Mouse (Mus musculus) skeletal muscle tissue, adult 2 months (tissue): ENCODE results near the gene Cngb1.
"Not testable (repeated sequence)": the region's sequence is repeated elsewhere in the genome, so short reads cannot be mapped to it uniquely, and the experiment has no call there.

Experiments
- DNase-seq: peaks from one replicate; pipeline ENCODE4 v3.0.0-alpha.2; 2012; ENCODE audit warnings: low read depth, low spot score

The Cngb1 gene

DNA sequence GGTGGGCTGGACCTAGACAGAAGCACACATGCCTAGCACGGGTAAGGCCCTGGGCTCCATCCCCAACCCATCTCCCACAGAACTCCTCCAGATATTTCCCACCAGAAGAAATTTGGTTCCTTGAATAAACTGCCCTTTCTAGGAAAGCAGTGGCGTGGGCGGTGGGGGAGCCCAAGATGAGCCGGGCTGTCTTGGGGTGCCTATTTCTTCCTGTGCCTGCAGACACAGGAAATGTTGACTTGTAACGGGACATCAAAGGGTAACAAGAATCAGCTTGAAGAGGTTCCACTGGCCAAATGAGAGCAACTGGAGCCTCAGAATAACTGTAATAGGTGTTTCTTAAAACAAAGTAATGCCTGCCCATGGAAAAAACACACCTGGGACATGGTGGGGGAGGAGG is 59.1 kb downstream of the Cngb1 start:
- DNase-seq, result no peak

DNA sequence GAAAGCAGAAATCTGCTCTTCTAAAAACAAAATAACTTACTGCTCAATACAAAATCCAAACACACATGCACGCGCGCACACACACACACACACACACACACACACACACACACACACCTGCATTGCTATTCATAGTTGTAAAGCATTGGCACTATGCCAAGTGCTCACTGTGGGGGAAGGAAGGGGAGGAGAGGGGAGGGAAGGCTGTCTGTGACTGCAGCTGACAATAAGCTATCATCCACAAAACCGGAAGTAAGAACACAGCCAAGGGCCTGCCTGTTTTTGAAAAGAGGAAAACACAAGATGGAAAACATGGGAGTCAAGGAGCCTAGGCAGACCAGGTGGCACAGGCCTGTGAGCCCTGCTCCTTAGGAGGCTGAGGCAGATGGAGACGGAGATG is 61.2 kb downstream of the Cngb1 start:
- DNase-seq, result peak; percentile 67

DNA sequence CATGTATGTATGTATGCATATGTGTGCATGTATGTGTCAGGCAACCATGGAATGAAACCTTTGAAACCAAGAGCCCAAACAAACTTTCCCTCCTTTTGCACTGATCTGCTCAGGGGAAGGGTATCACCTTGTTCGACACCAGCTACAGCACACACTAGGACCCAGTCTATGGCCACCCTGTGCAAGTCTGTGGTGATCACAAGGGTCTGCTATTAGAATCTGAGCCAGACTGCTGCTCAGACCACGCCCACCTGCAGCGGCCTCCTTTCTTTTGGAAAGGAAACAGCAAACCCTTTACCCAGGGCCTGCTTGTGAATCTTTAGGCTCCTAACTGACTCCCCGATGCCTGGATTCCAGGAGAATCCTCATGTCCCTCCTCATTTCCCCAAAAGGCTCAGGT is 62.5 kb downstream of the Cngb1 start:
- DNase-seq, result no peak

DNA sequence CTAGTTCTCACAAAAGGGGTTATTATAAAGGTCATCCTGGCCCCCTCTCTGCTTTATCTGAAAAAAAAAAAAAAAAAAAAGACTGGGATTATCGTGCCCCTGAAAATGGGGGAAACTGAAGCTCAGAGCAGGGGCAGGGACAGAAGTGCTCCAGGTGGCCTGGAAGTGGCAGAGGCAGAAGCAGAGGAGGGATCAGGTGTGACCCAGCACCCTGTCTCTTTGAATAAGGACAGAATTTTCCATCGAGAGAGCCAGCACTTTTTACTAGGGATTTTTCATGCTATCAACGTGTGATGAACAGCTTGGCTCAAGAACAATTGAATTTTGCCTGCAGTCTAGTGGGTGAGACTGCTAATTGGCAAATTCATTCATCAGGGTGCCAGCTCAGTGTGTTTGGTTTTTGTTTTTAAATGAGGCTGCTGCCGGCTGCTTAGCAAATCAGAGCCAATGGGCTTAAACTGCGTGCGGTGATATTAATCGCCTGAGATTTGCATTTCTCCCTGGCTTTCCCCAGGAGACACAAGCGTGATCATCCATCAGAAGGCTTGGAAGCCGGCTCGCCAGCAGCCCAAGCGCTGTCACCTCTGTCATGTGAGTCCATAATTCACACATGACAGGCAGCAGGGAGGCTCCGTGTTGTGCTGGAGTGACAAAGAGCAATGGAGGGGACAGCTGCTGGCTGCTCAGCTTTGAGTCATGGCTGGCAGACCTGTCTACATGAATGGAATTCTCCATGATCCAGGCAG is 63.4 kb downstream of the Cngb1 start:
- no peak for DNase-seq

DNA sequence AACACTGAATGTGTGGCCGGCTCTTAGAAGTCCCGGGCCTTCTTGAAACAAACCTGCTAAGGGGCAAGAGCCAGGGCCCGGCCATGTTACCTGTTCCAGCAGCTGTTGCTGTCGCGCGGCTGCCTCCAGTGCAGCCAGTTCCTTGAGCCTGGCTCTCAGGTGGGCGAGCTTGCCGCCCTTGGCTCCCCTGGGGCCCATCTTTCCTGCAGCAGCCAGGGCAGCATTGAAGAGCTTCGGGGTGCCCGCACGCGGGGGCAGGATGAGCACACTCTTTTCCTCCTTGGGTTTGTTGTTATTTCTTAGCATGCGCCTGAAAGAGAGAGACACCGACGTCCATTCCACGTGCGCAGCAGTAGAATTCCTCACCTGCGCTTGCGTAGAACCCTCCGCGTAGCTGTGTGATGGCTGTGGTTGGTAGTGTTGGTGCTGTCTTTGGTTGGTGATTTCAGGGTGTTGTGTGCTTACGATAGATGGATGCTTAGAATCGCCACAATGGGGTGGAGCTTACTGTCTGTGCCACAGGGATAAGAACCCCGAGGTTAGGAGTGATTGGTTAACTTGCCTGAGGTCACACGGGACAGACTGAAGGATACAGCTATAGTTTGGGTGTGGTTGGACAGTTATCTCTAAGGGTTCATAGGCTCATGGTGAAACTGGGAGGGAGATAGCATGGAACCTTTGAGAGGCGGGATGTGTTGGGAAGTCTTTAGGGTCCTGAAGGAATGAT is 64.1 kb downstream of the Cngb1 start:
- no peak for DNase-seq

DNA sequence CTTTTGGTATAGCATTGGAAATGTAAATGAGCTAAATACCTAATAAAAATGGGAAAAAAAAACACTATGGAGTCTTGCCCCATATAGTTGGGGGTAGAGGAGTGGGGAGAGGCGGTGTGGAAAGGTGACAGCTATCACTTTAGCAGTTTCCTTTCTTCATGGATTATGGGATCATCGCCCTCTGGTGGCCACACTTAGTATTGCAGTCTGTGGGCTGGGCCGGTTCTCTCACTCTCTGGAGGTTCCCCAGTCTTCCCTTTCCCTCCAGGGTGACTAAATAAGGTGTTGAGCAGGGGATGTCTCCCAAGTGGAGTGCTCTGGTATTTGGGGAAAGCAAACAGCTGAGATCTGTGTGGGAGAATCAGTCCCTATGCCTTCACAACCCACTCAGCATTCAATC is 70.7 kb downstream of the Cngb1 start:
- DNase-seq, result peak; percentile 42

DNA sequence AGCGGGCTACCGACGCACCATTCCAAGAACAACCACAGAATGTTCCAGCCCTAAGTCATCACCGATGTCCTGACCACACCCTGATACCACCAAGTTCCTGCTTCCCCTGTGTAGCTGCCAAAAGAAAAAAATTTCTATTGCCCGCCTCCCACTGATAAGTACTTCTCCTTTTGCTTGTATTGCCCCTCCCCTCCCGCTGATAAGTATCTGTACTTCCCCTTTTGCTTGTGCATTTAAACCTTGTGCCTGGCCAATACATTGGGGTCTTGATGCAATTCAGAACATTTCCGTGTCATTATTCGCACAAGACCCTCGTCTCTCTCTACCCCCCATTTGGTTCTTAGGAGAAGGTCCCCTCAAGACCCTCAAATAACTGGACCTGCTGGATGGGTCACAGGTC is 76.3 kb downstream of the Cngb1 start:
- DNase-seq, result not testable (repeated sequence)

DNA sequence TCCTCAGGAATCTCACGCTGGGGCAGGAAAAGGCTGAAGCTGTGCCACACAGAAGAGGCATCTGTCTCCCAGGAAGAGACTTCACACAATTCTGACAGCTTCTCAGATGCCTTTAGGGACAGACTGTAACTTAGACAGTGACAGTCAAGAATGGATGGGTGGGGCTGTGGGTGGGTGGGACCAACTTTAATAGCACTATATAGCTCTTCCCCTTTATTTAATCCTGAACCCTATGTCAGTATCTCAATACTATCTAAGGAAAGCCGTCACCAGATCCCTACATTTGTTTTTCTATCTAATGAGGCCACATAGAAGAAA is 79.3 kb downstream of the Cngb1 start:
- DNase-seq, result no peak

DNA sequence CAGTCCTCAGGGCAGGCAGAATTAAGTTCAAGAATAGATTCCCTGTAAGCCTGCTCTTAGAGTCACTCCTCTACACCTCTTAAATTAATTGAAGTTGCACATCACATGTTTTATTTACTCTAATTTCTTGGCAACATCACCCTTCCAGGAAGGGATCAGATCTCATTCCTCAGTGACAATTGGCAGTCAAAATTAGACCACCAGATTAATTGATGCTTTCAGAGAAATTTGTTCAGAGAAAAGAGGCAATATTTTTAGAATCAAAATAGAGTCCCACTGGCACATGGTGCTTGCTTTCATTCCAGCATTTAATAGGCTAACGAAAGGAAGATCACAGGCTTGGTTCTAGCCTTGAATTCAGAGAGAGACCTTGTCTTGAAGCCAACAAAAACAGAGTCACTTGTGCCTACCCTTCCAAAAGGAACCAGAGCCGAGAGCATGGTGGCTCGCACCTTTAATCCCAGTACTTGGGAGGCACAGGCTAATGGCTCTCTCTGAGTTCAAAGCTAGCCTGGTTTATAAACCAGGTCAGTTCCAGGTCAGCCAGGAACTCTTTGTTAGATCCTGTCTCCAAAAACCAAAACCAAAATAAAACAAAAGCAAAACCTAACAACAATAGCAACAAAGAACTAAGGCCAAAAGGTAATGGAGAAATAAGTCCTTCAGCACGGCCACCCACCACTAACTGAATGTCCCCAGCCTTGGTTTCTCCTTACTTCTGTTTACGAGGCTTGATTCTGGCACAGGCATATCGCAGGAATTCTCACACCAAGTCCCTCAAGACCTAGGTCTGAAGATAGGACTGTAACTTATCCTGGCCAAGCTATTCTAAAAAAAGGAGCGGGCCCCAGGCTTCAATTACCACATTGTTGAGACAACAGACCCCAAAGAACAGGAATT is 79.9 kb downstream of the Cngb1 start:
- peak; percentile 45 for DNase-seq

DNA sequence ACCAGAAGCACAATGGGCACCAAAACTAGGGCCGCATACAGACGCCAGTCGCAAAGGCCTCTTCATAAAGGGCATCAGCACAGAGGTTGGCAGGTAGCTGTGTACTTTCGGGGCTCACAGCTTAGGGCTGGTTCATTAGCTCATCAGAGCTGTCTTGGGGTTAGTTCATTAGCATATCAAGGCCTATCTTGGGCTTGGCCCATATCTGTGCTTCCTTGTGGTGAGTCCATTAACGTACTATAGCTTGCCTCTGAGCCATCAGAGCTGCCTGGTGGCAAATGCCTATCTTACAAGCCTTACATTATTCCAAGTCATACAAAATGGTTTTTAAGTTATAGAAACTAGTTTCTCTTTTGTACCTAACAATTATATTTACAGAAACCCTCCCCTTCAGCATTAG is 82.4 kb downstream of the Cngb1 start:
- no peak for DNase-seq

DNA sequence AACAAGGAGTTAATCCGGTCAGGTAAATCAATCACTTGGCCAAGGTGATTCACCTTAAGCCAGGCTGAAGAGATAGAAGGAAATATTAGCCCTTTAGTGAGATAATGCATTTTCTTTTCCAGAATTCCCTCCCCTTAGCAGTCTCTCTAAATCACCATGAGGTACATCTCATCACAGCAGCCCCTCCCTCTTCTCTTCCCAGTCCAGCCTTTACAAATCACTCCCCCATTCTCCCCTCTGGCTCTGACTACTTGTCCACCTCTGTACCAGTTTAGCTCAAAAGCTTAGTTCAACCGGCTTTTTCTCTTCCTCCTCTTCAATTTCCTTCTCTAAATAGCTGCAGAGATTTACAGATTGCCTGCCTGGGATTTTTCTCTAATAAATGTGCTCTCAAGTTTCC is 85.3 kb downstream of the Cngb1 start:
- no peak for DNase-seq

DNA sequence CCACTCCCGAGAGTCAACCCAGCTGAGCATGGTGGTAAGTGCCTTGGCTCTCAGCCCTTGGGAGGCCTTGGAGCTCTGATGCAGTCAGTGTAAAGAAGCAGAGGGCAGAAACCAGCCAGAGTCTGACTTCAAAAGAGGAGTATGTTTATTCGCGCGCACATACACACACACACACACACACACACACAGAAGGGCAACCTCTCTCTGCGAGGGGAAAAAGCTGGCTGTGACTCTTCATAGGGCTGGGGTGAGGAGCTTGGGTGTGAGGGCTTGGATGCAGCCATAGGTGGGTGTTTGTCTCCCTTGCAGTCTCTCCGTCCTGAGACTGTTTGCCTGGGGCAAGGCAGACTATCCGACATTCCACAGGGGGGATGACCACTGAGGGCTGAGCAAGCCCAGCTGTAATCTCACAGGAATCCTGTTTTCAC is 85.8 kb downstream of the Cngb1 start:
- no peak for DNase-seq

DNA sequence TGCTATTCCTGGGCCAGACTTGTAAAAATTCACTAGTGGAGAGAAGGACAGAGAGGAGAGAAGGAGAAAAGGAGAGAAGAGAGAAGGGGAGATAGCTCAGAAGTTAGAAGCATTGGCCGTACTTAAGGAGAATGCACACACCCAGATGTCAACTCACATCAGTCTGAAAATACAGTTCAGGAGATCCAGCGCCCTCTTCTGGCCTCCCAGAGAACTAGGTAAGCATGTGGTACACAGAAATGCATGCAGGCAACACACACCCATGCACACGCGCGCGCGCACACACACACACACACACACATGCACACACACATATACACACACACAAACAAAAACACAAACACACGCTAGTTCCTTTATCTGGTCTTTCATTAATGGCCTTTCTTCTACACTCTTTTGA is 86.8 kb downstream of the Cngb1 start:
- DNase-seq, result no peak

DNA sequence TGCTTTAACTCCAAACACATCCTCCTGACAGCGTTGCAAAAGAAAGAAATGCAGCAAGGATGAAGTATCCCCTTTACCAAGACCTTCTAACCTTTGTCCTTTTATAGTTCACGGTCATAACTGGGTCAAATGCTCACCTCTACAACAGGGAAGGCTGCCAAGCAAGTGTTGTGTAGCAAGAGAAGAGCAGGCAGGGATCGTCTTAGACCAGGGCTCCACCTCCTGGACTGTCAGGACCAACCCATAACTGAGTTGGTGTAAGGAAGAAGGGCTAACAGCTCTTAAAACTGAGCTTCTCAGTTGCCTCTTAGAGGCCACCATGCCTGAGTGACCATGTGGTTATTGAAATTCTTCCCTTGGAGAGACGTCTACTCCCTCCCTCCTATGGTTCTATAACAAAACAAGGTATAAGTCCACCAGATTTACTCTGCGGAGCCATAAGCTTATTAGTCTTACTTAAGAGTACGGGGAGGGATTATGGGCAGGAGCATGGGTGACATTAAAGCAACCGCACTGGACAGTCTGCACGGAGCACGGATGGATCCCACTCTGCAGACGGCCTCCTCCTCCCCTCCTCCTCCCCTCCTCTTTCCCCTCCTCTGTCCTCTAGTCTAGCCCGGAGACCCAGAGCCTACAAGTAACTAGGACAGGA is 90.5 kb downstream of the Cngb1 start:
- DNase-seq, result peak; percentile 58

DNA sequence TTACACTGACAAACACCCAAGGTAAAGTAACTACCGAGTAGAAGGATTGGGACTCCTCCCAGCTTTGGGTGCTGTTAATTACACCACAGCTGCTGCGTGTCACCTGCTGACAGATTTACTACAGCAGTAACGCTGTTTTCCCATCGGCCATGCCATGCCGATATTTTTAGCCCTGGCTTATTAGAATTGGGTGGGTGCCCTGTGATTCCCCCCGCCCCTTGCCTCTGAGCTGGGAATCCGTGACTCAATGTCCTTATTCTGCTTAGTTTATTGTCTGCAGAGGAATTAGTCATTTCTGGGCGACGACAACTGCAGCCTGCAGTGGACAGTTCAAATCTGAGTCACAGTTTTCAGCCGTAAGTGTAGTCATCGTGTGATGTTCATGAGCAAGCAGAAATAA is 96.5 kb downstream of the Cngb1 start:
- DNase-seq, result peak; percentile 65

DNA sequence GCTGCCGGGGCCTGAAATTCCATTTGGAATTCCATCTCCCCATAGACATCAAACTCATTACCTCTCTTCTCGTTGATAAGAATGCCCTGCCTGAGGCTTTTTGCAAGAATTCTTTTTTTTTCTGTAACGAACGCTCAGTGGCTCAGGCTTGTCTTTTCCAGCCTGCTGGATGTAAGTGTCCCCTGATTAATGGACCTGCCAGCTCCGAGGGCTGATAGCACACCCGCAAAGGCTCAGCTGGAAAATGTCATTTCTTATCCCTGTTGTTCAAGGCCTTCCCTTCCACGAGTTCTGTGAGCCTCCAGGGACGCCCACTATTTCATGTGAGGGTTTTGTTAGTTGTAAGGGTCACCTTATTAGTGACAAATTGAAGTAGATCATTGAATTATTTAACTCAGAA is 100.4 kb downstream of the Cngb1 start:
- DNase-seq, result no peak

DNA sequence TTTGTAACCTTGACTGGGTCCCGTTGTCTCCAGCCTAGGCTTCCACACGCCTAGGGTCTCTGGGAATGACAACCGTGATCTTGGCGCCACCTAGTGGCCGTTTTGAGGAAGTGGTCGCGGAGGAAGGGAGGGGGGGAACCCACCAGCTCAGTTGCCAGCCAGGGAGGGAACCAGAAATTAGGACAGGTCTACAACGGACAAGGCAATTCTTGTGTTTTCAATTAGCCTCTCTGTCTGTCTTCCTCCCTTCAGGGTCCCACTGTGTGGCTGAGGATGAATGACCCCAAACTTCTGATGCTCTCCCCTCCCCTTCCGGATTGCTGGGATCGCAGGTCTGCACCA is 102.4 kb downstream of the Cngb1 start:
- DNase-seq, result peak; percentile 62

DNA sequence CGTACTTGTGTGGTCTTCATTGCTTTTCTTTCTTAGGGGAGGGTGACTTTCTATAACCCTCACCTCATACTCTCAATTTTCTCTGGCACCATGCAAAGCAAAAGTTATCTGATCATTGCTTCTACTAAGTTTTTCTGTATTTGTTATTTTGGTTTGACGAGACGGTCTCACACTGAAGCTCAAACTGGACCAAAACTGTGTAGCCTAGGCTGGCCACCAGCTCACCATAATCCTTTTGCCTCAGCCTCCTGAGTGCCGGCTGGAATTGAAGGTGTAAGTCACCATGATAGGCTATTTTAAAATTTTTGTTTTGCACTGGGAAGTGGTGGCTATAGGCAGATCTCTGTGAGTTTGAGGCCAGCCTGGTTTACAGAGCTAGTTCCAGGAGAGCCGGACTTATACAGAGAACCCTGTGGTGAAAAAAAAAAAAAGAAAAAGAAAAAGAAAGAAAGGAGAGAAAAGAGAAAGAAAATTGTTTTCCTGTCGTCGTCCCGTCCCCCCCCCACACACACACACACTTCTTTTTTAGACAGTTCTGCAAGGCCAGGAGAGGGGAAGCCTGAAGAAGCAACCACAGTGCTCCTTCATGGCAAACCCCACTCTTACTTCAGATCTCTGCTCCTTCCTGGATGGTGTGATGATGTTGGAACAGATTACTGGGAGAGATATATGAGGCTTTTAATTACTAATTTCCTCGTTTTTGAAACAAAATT is 102.9 kb downstream of the Cngb1 start:
- DNase-seq, result no peak

DNA sequence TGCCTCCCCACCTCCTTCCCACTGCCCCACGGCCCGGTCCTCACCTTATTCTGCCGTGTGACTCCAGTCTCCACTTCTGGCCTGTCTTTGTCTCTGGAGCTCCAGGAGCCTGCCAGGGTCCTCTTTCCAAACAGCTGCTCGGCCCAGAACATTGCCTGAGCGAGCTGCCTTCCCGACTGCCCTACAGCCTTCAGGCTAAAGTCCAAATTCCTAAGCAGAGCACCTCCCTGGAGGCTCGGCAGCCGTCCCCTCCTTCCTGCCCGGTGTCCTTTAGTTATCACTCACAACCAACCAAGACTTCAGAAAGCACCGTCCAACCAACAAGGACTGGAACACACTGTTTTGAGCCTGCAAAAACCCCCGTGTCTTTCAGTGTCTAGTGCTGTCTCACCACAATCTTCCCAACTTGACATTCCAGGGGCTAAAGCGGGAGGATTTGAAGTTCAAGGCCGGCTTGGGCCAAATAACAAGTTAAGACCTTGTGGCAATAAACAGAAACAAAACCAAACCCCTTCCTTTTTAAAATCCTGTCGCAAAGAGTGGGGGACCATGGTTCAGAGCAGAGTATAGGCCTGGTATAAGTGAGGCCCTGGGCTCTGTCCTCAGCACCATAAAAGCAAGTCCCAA is 103.6 kb downstream of the Cngb1 start, which contains the start of gene Kifc3:
Gene Kifc3 (minus strand): TSS at position 164 of the 627 bp plus-strand sequence.
- peak; percentile 47 for DNase-seq

DNA sequence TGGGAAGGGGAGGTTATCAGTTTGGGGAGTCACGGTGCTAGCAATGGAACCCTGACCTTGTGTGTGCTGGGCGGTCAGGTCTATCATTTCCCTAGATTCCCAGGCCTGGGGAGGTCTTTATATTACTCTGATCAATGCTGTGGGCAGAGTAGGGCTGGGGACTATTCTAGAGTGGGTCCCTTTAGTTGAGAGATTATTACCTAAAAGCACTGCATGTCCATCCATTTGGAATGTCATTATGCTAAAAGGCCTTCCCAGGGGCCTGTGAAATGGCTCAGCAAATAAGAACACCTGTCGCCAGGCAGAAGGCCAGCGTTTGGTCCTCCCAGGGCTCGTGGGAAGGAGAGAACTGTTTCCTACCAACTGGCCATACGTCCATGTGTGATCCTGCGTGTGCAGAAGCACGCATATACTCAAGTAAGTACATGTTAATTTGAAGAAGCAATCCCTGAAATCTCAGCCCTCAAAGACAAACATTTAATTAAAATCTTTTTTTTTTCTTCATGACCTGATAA is 104.3 kb downstream of the Cngb1 start:
- DNase-seq, result no peak

DNA sequence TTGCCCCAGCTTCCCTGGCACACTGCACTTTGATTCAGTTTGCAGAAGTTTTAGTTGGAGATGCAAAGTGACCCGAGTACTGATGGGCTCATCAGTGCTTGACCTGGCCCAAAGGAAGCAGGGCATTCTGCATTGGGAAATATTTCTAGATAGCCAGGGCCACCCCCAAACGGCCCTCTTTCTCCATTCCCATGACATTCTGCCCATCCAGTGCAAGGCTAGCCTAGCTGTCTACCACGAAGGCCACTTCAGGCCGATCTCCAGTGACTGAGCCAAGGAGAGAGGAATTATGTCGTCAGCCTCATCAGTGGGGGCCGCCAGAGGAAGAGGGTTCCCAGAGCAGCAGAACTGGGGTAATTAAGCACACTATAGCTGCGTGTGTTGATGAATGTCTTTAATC is 104.9 kb downstream of the Cngb1 start:
- DNase-seq, result no peak
